In genomic region chr14:46564998-46565397, GRCm38 (mm10) we compare ENCODE assay signal across 8 mouse cellular contexts.
DNase-seq lines count a peak whose midpoint lies in the region; ATAC-seq and TF ChIP-seq lines count a peak whose summit lies in the region.

No protein-coding gene starts in this region.

- no peak overlapping the region for H3K9ac ChIP-seq in forebrain, embryonic 13.5 days
- H3K9ac ChIP-seq in forebrain, embryonic 12.5 days = no peak overlapping the region
- H3K9ac ChIP-seq in stomach, postnatal 0 days (ENCODE audit: low read length) = no peak overlapping the region

- TF ChIP-seq EP300 in stomach, postnatal 0 days (optimal IDR thresholded peaks at IDR 0.05) = no peak

- H3K9me3 ChIP-seq in forebrain, embryonic 13.5 days (replicated peaks) = no peaks in the 10 kb centered on the region
- no peaks in the 10 kb centered on the region for H3K9me3 ChIP-seq in forebrain, embryonic 12.5 days
- no peaks in the 10 kb centered on the region for H3K9me3 ChIP-seq in stomach, postnatal 0 days (ENCODE audit: control insufficient read depth, low read length)

- H3K27me3 ChIP-seq in forebrain, embryonic 13.5 days = no peaks in the 10 kb centered on the region
- 0 out of 2 replicates have a peak, but pooled peaks cover 4% of the 10 kb centered on the region for H3K27me3 ChIP-seq in forebrain, embryonic 12.5 days
- H3K27me3 ChIP-seq in stomach, postnatal 0 days (ENCODE audit: control insufficient read depth, insufficient read depth, low read length) = no peaks in the 10 kb centered on the region

- WGBS in forebrain, embryonic 13.5 days = 12% methylated on average over 3 of the region's 3 CpGs
- WGBS in forebrain, embryonic 12.5 days = 11% methylated on average over 3 of the region's 3 CpGs
- WGBS in lung, adult 2 months = 21% methylated on average over 3 of the region's 3 CpGs
- 21% methylated on average over 3 of the region's 3 CpGs for WGBS in stomach, postnatal 0 days

- no peaks in the 10 kb centered on the region for H3K4me1 ChIP-seq in forebrain, embryonic 13.5 days
- no peaks in the 10 kb centered on the region for H3K4me1 ChIP-seq in forebrain, embryonic 12.5 days
- H3K4me1 ChIP-seq in lung, adult 2 months (ENCODE audit: control insufficient read depth, insufficient read depth, low read length) = no peaks in the 10 kb centered on the region
- H3K4me1 ChIP-seq in stomach, postnatal 0 days (replicated peaks; ENCODE audit: control insufficient read depth, insufficient read depth) = 0 out of 2 replicates have a peak, but pooled peaks cover 2% of the 10 kb centered on the region

- TF ChIP-seq CTCF in lung, adult 2 months (IDR thresholded peaks at IDR 0.05; ENCODE audit: insufficient read depth, low read length) = peak; percentile 21; the same call in 1 of the 2 replicates
- peak; percentile 91 for TF ChIP-seq CTCF in stomach, postnatal 0 days (IDR thresholded peaks at IDR 0.05; ENCODE audit: low read depth)

- H3K4me2 ChIP-seq in forebrain, embryonic 13.5 days = no peak overlapping the region
- no peak overlapping the region for H3K4me2 ChIP-seq in forebrain, embryonic 12.5 days
- H3K4me2 ChIP-seq in stomach, postnatal 0 days (replicated peaks; ENCODE audit: low read depth) = no peak overlapping the region

- no peak overlapping the region for H3K27ac ChIP-seq in forebrain, embryonic 13.5 days
- no peak overlapping the region for H3K27ac ChIP-seq in forebrain, embryonic 12.5 days
- H3K27ac ChIP-seq in stomach, postnatal 0 days (replicated peaks) = no peak overlapping the region

- ATAC-seq in forebrain, embryonic 13.5 days = 0 out of 2 replicates have a peak, but pooled peaks have one; percentile 38
- ATAC-seq in forebrain, embryonic 12.5 days (ENCODE audit: low FRiP score) = no peak
- no peak for ATAC-seq in stomach, postnatal 0 days (ENCODE audit: low FRiP score, low TSS enrichment)

- DNase-seq in 416B (ENCODE audit: low read depth) = peak; percentile 45
- DNase-seq in adrenal gland, postnatal 14 days = peak; percentile 53
- DNase-seq in gastrocnemius, adult 18-20 months (ENCODE audit: low spot score) = peak; percentile 41
- peak; percentile 43 to 73 for DNase-seq in kidney, postnatal 36 days
- DNase-seq in lung, adult 2 months = peak; percentile 54
- peak; percentile 26 for DNase-seq in stomach, postnatal 0 days (ENCODE audit: low spot score)

- no peaks in the 10 kb centered on the region for H3K36me3 ChIP-seq in forebrain, embryonic 13.5 days (ENCODE audit: poor library complexity, severe bottlenecking)
- H3K36me3 ChIP-seq in forebrain, embryonic 12.5 days (replicated peaks) = no peaks in the 10 kb centered on the region
- no peaks in the 10 kb centered on the region for H3K36me3 ChIP-seq in stomach, postnatal 0 days (ENCODE audit: control insufficient read depth, insufficient read depth, low read length)

- H3K4me3 ChIP-seq in forebrain, embryonic 13.5 days = no peak overlapping the region
- H3K4me3 ChIP-seq in forebrain, embryonic 12.5 days (replicated peaks) = no peak overlapping the region
- no peak overlapping the region for H3K4me3 ChIP-seq in lung, adult 2 months (replicated peaks; ENCODE audit: extremely low read depth, low read depth, low read length)
- H3K4me3 ChIP-seq in stomach, postnatal 0 days (ENCODE audit: low read depth, low read length) = no peak overlapping the region

- TF ChIP-seq POLR2A in lung, adult 2 months (IDR thresholded peaks at IDR 0.05; ENCODE audit: borderline replicate concordance, extremely low read depth, low read depth, low read length) = no peak
